Mouse (Mus musculus) cerebellum, postnatal 4 days (tissue): ENCODE data around the gene Mthfd1l.
A peak's percentile ranks its signal among the peaks of the same experiment; 100 is the strongest.
"Not testable (repeated sequence)": the region's sequence is repeated elsewhere in the genome, so short reads cannot be mapped to it uniquely, and the experiment has no call there.

Experiments
- DNase-seq, 2 experiments: peaks; one replicate each; pipeline ENCODE4 v3.0.0; 2022; ENCODE audit warnings: low spot score in 2 of 2, mixed read lengths in 1 of 2

Gene Mthfd1l

DNA sequence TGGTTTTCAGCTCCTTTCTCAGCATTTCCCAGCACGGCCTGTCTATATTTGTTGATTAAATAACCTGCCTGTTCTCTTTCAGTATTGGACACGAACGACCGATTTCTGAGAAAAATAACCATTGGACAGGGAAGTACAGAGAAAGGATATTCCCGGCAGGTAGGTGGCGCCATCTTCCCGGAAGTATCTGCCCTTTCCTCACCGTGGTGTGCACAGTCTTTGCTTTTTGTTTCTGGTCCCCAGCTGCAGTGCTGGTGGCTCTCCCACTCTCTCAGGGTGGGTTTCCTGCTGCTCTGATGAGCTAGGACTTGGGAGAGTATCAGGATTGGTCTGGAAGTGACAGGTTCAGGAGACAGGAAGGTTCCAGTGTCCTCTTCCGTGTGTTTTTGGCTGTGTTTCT, 68.8 kb downstream of the Mthfd1l start:
- peak in 1 of 2 experiments; percentile 61 for DNase-seq

DNA sequence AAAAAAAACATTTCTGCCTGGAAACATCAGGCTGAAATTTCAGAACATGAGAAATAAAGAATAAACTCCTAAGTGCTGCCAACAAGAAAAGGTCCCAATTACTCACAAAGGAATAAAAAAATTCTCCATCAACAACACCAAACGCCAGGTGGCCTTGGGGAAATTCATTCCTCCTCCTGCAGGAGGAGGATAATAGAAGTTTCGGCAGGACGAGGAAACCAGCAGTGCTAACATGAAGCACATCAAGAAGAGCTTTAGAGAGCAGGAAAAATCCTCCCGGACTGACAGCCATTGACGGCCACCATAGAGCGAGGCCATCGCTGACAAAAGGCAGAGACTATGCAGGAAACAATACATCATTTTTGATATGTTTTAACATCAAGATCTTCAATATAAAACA, 71.5 kb downstream of the Mthfd1l start:
- no peak for DNase-seq

DNA sequence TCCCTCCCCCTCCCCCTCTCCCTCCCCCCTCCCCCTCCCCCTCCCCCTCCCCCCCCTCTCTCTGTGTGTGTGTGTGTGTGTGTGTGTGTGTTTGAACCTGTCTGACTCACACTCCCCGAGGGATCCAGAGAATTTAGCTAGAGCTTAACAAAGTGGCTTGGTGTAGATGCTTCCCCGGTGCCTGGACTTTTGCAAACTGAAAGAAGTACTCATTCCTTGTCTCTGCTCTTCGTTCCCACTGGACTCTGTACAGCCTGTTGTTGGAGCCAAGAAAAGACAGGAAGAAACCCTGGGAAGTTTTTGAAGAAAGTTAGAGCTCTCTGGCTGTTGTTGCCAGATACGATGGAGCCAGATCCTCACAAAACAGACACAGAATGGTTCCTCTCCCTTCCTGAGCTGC, 73.6 kb downstream of the Mthfd1l start:
- DNase-seq: no peak

GRCm38 (mm10) chr10:4047666-4048065, 74.7 kb downstream of the Mthfd1l start:
- no peak for DNase-seq

GRCm38 (mm10) chr10:4050236-4050635, 77.3 kb downstream of the Mthfd1l start:
- no peak for DNase-seq

- DNase-seq: no peak
Measured at GRCm38 (mm10) chr10:4052711-4053110, 79.8 kb downstream of the Mthfd1l start.

DNA sequence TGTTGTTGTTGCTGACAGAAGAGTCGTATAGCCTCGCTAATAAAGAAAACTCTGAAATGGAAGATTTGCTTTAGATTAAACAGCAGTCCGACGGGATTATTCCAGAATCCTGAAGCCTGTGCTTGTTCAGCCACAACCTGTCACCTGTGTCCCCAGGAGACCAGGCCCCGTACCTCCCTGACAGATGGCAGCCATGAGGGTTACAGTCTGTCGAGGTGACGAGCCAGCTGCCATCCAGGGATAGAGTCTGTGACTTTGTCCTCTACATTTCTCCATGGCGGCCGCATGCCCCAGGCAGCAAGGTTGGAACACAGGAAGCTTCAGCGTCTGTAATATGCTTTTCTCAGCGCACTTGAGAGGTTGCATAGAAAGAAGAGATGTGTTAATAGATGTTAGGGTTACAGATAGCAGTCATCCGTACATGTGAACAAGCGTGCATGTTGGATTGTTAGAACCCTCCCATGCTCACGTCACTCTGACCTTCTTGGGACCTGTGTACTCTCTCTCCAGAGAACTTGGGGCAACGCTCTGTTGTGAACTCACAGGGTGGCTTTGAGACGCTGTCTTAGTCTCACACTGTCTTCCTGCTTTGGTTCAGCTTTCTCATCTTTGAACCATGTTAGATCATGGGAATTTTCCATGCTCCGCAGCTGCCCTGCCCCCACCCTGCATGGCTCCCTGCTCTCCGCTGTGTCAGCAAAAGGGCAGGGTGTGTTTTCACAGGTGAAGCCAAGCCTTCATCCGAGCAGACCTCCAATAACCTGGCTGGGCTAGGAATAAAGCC, 80.6 kb downstream of the Mthfd1l start:
- DNase-seq: peak in 1 of 2 experiments; percentile 44

GRCm38 (mm10) chr10:4054589-4054988, 81.7 kb downstream of the Mthfd1l start:
- DNase-seq: no peak

GRCm38 (mm10) chr10:4057397-4057796, 84.5 kb downstream of the Mthfd1l start:
- no peak for DNase-seq

- no peak for DNase-seq
Measured at GRCm38 (mm10) chr10:4057832-4058231, 84.9 kb downstream of the Mthfd1l start.

DNA sequence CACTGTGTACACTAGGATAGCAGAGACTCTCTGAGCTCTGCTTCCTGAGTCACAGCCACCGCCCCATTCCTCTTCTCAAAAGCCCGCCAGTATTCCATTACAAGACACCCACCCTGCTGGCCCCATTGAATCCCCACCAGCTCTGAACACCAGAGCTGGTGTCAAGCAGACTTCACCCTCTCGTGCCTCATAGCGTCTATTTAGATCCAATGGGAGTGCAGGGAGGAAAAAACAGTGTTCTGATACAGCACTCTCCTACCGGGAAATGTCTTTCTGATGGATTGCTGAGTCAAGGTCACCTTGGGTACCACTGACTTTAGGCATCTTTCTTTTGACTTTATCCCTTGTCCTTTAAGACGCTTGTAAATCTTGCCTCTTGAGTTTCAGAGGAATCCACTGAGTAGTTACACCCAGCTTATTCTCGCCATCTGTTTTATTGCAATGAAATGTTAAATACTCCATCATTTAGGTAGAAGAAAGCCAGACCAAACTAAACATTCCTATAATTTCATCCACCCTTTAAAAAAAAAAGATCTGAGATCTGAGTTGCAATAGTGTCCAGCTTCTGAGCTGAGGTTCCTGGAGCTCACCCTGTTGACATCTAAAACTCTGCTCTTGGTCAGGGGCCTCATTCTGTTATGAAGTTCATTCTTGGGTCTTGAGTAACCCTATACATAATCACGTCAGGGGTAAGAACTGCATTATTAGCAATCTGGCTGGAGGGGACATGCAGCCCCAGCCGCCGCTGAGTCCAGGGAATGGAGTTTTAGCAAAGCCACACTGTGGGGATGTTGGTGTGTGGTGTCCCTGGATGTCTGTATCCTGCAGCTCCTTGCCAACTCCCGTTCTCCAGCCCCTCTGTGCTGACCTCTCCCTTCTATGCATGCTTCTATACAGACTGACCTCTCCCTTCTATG, 88.4 kb downstream of the Mthfd1l start:
- DNase-seq: no peak

GRCm38 (mm10) chr10:4063537-4063936, 90.6 kb downstream of the Mthfd1l start:
- no peak for DNase-seq

GRCm38 (mm10) chr10:4065295-4066084, 92.6 kb downstream of the Mthfd1l start:
- DNase-seq: no peak

DNA sequence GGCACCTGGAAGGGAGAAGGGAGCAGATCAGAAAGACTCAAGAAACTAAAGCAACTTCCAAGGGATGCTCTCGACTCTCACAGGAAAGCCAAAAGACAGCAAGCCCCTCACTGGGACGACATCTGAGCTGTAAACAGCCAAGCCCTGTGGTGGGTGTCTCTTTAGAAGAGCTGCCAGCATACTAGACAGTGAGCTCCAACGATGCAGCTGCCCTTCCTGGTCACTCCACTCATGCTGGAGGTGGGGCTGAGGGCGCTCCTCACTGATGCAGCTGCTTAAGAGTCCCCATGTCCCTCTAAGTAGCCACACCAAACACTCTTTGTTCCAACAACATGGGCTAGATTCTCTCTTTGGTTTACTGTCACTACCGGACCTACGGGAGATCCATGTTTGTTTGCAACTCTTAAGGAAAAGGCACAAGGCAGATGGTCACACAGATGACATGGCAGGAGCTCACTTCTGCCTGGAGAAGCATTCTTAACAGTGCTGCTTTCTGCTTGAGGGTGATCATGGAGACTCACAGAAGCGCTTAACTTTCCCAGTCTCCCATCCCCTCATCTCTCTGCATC, 96.4 kb downstream of the Mthfd1l start:
- DNase-seq: peak in 1 of 2 experiments; percentile 29

- DNase-seq: peak in 1 of 2 experiments; percentile 70
Measured at GRCm38 (mm10) chr10:4070061-4070460, 97.1 kb downstream of the Mthfd1l start.

DNA sequence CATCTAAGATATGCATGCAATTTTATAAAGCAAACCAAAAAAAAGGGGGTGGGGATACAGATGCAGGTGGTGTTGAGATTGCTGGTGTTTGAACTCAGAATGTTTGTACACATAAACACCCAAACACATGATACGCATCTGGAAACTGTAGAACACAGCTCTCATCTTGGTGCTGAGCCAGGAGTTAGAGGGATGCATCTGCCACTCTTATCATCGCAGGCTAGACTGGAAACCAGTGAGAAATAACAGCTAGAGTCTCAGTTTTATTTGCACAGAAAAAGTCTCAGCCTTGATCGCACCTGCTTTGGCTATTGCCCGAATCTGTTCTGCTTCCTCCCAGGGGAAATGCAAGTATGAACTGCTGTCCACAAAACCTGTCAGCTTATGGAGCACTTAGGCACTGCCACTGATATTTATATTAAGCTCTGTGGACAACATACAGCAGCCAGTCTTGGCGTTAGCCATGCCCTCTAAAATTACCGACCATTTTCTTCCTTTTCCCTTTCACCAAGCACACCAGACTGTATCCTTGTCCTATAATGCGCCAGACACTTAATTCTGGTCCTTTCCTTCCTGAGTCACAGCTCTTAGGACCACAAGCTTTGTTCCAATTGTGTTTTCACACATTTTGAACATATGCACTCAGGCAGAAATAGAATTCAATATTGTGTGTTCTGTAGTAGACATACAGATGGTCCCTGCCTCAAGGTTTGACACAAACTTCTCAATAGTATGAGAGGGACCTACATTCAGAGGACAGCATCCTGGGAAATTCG, 98.3 kb downstream of the Mthfd1l start:
- DNase-seq: no peak

DNA sequence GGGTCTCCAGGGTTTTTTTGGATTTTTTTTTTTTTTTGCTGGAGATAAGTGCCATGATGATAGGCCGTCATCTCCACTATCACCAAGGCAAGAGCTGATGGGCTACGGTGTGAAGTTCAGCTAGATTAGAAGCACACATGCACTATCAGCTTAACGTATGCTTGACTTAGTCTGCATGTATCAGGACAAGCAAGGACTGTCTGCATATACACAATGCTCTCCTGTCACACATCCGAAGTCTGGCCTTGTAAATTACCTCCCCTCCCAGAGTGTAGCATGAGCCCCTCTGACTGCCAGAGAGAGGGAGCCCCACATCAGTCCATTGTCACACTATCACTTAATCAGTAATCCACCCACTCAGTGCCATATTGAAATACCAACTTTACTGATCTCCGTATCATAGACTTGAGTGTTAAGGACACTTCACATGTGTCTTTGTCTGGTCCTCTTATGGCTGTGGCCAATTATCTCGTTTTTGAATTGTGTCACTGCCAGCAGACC, 99.0 kb downstream of the Mthfd1l start:
- DNase-seq: no peak

- DNase-seq: not testable (repeated sequence)
Measured at GRCm38 (mm10) chr10:4072491-4072890, 99.6 kb downstream of the Mthfd1l start.

DNA sequence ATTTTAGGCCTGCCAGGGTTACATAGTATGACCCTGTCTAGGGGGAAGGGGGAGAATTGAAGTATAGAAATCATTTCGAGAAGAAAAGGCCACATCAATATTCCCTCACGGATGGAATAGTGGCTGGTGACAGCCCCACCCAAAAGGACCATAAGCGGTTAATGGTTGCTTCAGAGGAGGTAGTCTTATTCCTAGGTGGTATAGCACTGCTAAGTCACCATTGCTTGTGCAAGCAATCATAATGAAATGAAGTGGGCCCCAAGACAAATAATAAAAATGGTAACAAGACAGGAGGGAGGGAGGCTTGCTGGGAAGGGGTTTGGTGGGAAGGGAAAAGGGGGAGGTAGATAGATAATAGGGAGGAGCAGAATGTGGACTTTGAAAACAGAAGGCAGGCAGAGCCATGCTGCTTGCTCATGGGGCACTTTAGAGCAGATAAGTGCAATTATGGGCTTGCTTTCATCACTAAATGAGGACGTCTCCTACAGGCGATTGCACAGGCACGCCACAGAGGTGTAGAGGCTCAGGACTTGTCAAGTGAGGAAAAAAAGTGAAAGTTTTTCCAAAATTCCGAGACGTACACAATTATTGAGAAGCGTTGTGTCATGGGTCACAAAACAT, 105.4 kb downstream of the Mthfd1l start:
- no peak for DNase-seq

GRCm38 (mm10) chr10:4078979-4079630, 106.2 kb downstream of the Mthfd1l start:
- DNase-seq: no peak
